Mouse (Mus musculus) limb, embryonic 13.5 days (tissue): ENCODE measurements around the gene Ptprd. TPM values are rescaled to one million over a fixed set of nuclear protein-coding genes. Genes with fewer than 3 reads are reported as not detected.
A peak's percentile ranks its signal among the peaks of the same experiment; 100 is the strongest.

ENCODE experiments used
- ATAC-seq: fragments of 200-750 bp; cut with Nextera tagmentation; 2 replicates; pipeline ENCODE4 v1.8.0; 2017; ENCODE audit warnings: low read depth, moderate number of reproducible peaks, moderate TSS enrichment; ENCODE audit not compliant: low FRiP score
- H3K27ac ChIP-seq: fragments of 300-500 bp; sonication (generic); 2 replicates; pipeline ENCODE4 v1.5.1; 2015; ENCODE audit warnings: inconsistent platforms, mild to moderate bottlenecking, moderate library complexity
- H3K27me3 ChIP-seq: fragments of 300-500 bp; sonication (generic); 2 replicates; pipeline ENCODE4 v1.6.1; 2015; ENCODE audit warnings: mild to moderate bottlenecking, inconsistent platforms
- H3K36me3 ChIP-seq: fragments of 300-500 bp; sonication (generic); 2 replicates; pipeline ENCODE4 v1.6.1; 2015; ENCODE audit warnings: inconsistent platforms, mild to moderate bottlenecking, moderate library complexity
- H3K4me1 ChIP-seq: fragments of 300-500 bp; sonication (generic); 2 replicates; pipeline ENCODE4 v1.6.1; 2015; ENCODE audit warnings: inconsistent platforms
- H3K4me2 ChIP-seq: fragments of 300-500 bp; sonication (generic); replicated peaks from 2 replicates; pipeline ENCODE4 v1.6.1; 2015; ENCODE audit warnings: inconsistent platforms, mild to moderate bottlenecking, moderate library complexity
- H3K4me3 ChIP-seq: fragments of 300-500 bp; sonication (generic); 2 replicates; pipeline ENCODE4 v1.5.1; 2015; ENCODE audit warnings: moderate library complexity, mild to moderate bottlenecking, inconsistent platforms
- H3K9ac ChIP-seq: fragments of 300-500 bp; sonication (generic); 2 replicates; pipeline ENCODE4 v1.6.1; 2015; ENCODE audit warnings: mild to moderate bottlenecking, inconsistent platforms
- H3K9me3 ChIP-seq: fragments of 300-500 bp; sonication (generic); 2 replicates; pipeline ENCODE4 v1.6.1; 2016; ENCODE audit warnings: inconsistent platforms
- WGBS: fragments of 180-500 bp; shearing (Covaris S2); methylation state at CpG from one replicate; pipeline ENCODE4 v1.1.7; 2015; 5-methylcytosine and 5-hydroxymethylcytosine counted together
- microRNA-seq: library from miRNA; unstranded; fragments of <30 nt; microRNA quantifications from one replicate; pipeline ENCODE4, GENCODE M21; 2016
- polyA plus RNA-seq: library from polyadenylated mRNA; unstranded; fragments of >200 nt; fragmentation: Nextera tagmentation; extraction: Ambion mirVana; gene quantifications from 2 replicates; pipeline ENCODE4 v1.2.1, GENCODE M21; 2015

The Ptprd gene
- polyA plus RNA-seq, 1 experiment from 2014 or later = 38.6 TPM

DNA sequence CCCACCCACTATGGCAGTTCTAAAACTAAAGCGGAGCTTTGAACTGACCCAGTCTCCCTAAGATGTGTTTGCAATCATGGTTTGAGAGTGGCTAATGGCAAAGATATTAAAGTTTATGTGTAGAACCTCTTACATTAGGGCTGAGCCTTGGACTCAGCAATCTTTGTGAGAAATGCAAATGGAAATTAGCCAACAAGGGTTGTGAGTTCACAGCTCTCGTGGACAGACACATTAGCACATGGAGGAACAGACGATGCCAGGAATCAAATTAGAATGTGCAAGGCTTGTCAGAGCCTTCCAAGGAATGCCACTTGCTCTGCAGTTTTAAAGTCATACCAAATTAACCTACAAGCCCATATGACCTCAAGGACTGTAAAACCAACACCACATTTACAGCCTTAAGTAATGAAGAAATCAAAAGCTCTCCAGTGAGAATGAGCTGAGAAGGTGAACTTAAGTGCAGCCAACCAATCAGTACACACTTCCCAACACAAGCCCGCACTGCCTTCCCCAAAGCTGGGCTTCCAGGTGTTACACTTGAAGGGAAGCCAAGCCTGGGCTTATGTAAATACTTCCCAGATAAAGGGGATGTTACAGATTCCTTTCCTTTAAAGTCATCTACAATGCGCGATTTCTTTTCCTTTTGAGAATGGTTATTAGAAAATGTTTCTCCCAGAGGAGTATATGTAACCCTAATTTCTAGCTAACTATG lies 2258.3 kb downstream of the Ptprd start:
- Histone ChIP-seq H3K4me1 (peaks cover 4% of the 10 kb centered on the region; the same call in 1 of the 2 replicates), H3K27ac (no peak overlapping the region), H3K9me3 (no peaks in the 10 kb centered on the region), H3K27me3 (no peaks in the 10 kb centered on the region), H3K4me3 (no peak overlapping the region), H3K9ac (no peak overlapping the region), H3K4me2 (no peak overlapping the region), H3K36me3 (peaks cover 19% of the 10 kb centered on the region)
- peak; percentile 91 for ATAC-seq
- WGBS = 42% methylated on average over 6 of the region's 6 CpGs

- Histone ChIP-seq H3K4me3 (no peak overlapping the region), H3K4me2 (no peak overlapping the region), H3K9me3 (0 out of 2 replicates have a peak, but pooled peaks cover 2% of the 10 kb centered on the region), H3K4me1 (peaks cover 4% of the 10 kb centered on the region; the same call in 1 of the 2 replicates), H3K36me3 (peaks cover 21% of the 10 kb centered on the region), H3K9ac (no peak overlapping the region), H3K27me3 (no peaks in the 10 kb centered on the region), H3K27ac (no peak overlapping the region)
- 66% methylated on average over 4 of the region's 4 CpGs for WGBS
- ATAC-seq = no peak
Observed at GRCm38 (mm10) chr4:75950582-75950981, 2261.2 kb downstream of the Ptprd start.

DNA sequence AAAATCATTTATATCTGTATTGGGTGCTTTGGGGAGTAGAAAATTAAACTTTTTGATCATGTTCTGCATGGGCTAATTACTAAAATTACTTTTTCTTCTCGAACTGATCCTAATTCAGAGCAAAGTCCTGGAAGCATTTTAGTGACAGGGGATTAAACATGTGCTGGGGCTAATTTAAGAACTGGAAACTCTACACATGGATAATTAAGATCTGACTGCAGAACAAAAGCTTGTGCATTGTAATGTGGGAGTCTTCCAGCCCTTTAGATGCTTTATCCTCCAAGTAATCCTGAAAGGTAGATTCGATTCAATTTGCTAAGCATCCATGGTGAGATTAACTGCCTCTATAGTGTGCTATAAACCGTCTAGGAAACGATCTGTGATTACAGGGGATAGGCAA lies 2316.9 kb downstream of the Ptprd start:
- no peak overlapping the region for H3K4me3 ChIP-seq
- H3K36me3 ChIP-seq = no peaks in the 10 kb centered on the region
- no peak overlapping the region for H3K4me2 ChIP-seq
- WGBS = 39% methylated on average over 4 of the region's 4 CpGs
- H3K4me1 ChIP-seq = no peaks in the 10 kb centered on the region
- no peak overlapping the region for H3K9ac ChIP-seq
- H3K9me3 ChIP-seq = no peaks in the 10 kb centered on the region
- H3K27me3 ChIP-seq = no peaks in the 10 kb centered on the region
- no peak for ATAC-seq
- H3K27ac ChIP-seq = no peak overlapping the region

Small RNA genes within 50 kb of the gene (microRNA-seq; reads per million reads assigned to microRNA genes)
- not detected for gene Gm23159
